Mouse (Mus musculus) lung, adult 2 months (tissue): ENCODE results near the gene Lgmn.
A peak's percentile ranks its signal among the peaks of the same experiment; 100 is the strongest.

ENCODE experiments used
- CTCF ChIP-seq: fragments of 200-500 bp; IDR thresholded peaks from 2 replicates; pipeline ENCODE4 v1.5.1; 2011; ENCODE audit warnings: mild to moderate bottlenecking, low read length, control low read depth; ENCODE audit not compliant: insufficient read depth
- POLR2A ChIP-seq: fragments of 200-500 bp; IDR thresholded peaks from 2 replicates; pipeline ENCODE4 v1.6.1; 2011; ENCODE audit warnings: low read depth, mild to moderate bottlenecking, control low read depth, low read length, borderline replicate concordance; ENCODE audit errors: extremely low read depth

- peak; percentile 40; the same call in 1 of the 2 replicates for TF ChIP-seq CTCF
- no peak for TF ChIP-seq POLR2A
Observed at GRCm38 (mm10) chr12:102384819-102385218, 54.8 kb downstream of the Lgmn start.
